Mouse (Mus musculus): ENCODE data around the gene Cdc34.

The Cdc34 gene

DNA sequence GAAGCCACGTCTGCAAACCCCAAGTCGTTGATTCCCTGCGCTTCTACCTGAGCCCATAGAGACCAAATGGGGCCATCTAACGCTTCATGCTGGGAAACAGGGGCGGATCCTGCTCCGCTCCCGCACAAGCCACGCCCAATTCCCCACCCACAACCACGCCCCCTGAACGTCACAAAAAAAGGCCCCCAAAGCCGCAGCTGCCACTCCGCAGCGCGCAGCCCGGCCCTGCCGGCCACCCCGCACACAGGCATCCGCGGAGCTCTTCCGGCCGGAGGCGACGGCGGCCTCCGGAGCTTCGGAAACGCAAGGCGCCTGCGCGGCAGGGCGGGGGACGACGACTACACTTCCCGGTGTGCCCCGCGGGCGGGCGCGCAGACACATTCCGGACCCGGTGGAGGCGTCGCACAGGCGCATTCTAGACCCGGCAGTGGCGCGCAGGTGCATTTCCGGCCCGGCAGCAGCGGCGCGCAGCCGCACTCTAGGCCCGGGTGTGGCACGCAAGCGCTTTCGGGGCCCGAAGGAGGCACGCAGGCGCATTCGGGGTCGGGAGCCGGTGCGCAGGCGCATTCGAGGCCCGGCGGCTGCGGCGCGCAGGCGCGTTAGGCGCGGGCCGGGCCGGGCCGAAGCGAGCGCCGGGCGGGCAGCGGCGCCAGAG, at the start of gene Cdc34:
Cdc34 (plus strand) TSS at position 605 of the 655 bp plus-strand sequence.
- DNase-seq (ENCODE audit: low spot score), result peak; percentile 96

DNA sequence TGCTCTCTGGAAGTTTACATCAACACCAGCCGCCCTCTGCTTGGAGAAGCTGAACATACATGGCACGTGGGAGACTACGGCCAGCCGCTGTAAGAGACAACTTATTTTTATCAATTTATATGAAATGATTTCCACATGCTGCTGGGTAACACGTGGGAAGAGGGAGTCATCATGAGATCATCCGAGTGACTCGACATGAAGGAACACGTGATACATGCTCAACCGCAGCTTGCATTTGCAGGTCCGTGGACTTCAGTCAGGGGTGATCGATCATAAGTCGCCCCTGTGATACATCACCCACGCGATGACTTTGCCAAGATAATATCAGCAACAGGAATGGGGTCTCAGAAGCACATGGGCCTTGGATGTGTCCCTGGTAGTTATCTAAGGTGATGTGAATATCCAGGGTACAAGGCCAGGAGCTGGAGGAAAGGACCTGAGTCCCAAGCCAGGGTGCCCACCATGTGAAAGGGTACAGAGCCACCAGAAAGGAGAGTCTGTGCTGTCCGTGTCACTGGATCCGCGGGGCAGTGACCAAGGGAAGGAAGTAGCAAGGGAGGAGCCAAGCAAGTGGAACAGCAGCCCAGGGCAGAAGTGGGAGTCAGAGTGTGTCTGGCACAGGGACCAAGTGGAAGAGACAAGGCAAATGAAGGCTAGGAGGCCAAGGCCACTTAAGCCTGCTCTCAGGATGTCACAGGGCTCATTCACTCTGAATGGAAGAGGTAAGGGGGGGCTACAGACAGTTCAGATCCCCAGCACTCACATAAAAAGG, 48.8 kb upstream of the Cdc34 start:
- DNase-seq (ENCODE audit: low spot score), result no peak

GRCm38 (mm10) chr10:79636287-79636686, 45.7 kb upstream of the Cdc34 start:
- DNase-seq (ENCODE audit: low spot score), result no peak

GRCm38 (mm10) chr10:79637128-79638110, 44.6 kb upstream of the Cdc34 start, which contains the start of gene Shc2:
Gene Shc2 (minus strand): TSS chr10:79637918.
- peak; percentile 38 for DNase-seq (ENCODE audit: low spot score)

- DNase-seq (ENCODE audit: low spot score), result peak; percentile 26
Measured at GRCm38 (mm10) chr10:79638486-79639204, 43.4 kb upstream of the Cdc34 start.

DNA sequence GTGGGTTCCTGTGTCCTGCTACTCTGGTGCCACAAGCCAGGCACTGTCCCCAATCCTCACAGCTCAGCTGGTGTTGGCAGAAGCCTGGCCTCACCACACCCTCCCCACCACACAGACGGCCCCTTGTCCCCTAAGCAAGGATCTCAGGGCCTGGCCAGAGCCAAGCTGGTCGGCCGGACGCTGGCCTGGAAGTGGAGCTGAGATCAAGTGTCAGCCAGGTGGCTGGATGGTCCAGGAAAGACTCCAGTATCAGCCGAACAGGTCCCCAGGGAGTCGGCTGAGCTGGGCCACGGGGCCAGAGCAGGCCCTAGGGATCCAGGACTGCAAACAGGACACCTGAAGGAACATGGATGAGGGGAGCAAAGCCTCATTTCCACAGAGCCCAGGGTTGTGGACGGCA, 36.3 kb upstream of the Cdc34 start, which contains the start of gene Odf3l2:
Odf3l2 (minus strand) TSS at position 28 of the 400 bp plus-strand sequence.
- no peak for DNase-seq (ENCODE audit: low spot score)

DNA sequence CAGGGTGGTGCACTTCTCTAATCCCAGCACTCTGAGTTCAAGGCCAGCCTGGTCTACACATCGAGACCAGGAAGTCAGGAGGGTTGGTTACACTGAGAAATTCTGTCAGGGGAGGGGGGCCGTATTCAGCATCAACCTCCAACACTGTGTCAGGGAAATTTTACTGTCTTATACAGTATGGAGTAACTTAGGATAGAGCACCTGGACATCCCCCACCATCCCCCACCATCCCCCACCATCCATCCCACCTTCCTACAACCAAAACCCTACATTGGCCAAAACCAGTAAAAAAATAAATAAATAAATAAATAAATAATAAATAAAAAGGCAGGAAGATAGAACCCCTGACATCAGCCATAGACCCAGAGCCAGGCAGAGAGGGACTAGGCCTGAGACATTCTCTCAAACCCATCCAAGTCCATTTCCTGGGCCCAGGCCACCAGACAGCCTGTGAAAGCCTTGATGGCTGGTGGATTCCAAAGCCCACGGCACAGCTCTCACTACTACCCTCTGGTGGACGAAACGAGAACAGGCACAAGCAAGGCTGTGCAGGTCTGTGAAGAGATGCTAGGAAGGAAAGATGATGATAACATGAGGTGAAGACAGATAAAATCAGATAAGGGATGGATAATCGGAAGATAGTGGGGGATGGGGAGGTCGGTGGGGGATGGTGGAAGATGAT, 32.8 kb upstream of the Cdc34 start:
- DNase-seq (ENCODE audit: low spot score), result peak; percentile 42

DNA sequence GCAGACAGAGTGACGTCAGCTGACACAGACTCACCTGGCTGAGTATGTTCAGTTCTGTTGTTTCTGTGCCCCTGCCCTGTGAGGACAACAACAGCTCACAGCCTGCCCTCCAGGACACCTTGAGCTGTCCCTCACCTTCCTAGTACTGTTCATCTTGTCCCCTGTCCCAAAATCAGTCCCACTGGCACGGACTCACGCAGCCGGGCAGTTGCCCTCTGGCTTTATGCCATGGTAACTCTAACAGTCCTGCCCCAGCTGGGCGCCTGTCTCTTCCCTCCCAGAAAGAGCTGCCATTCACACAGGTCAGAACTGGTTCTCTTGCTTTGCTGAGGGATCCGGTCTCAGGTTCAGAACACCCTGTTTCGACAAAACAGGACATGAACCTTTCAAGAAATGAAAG, 29.2 kb upstream of the Cdc34 start:
- no peak for DNase-seq (ENCODE audit: low spot score)

DNA sequence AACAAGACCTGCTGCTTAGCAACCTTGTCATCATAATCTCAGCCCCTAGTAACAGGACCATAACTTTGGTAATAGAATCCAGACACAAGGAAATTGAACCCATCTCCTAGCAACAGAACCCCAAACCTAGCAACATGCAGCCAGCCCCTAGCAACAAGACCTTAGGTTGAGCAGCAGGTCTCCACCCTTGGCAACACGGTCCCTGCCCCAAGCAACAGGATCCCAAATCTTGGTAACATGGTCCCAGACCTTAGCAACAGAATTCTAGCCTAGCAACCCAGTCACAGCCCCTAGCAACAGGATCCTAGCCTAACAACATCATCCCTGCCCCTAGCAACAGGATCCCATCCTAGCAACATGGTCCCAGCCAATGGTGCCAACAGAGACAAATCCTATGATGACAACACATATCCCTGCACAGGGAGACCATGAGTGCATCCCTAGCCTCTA, 27.0 kb upstream of the Cdc34 start:
- DNase-seq (ENCODE audit: low spot score), result no peak

GRCm38 (mm10) chr10:79658829-79659228, 23.2 kb upstream of the Cdc34 start:
- DNase-seq (ENCODE audit: low spot score), result no peak

DNA sequence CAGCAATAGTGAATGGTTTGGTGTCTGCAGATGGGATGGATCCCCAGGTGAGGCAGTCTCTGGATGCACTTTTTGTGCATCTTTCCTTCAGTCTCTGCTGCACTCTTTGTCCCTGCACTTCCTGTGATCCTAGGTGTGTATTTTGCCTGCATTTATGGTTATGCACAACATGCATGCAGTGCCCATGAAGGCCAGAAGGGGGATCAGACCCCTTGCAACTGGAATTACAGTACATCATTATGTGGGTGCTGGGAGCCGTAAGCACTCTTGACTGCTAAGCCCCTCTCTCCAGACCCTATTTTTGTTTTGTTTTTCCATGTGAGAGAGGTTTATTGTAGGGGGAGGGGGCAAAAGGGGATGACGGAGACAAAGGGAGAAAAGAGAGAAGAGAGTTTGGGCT, 21.7 kb upstream of the Cdc34 start:
- no peak for DNase-seq (ENCODE audit: low spot score)

GRCm38 (mm10) chr10:79661861-79662260, 20.1 kb upstream of the Cdc34 start:
- DNase-seq (ENCODE audit: low spot score), result no peak

DNA sequence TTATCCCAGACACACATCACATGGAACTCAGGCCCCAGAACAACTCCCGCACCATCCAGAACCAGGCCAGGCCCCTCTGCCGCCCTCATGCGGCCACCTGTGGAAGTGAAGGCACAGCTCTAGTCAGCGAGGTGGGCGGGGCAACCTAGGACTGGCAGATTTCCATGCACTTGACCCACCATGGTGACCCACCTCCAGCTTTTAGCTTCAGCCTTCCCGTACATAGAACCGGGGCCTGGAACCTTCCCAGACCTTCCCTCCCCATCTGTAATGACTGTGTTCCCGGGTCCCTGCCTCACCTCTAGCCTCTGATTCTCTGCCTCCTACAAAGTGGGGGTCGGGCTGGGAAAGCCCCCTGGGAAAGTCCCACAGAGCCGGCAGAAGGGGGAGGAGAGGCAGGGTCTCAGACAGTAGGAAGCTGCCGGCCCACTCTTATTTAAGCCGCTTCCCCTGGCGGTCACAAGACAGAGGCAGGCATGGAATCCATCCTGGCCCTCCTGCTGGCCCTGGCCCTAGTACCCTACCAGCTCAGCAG, 17.8 kb upstream of the Cdc34 start, which contains the start of gene Madcam1:
Madcam1 (plus strand) TSS at position 429 of the 535 bp plus-strand sequence.
- peak; percentile 38 for DNase-seq (ENCODE audit: low spot score)

DNA sequence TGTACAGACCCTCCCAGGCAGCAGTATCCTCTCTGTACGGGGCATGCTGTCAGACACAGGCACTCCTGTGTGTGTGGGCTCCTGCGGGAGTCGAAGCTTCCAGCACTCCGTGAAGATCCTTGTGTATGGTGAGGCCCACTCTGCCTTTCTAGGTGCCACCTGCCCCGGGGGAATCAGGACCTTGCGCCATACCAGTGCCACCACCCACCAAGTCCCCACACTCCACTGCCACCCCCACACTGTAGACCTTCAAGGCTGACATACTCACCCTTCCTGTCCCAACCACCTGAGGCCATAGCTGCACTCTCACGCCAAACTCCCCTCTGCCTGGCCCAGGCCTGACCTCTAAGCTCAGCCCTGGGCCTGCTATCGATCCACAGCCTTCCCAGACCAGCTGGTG, 16.9 kb upstream of the Cdc34 start:
- DNase-seq (ENCODE audit: low spot score), result no peak

DNA sequence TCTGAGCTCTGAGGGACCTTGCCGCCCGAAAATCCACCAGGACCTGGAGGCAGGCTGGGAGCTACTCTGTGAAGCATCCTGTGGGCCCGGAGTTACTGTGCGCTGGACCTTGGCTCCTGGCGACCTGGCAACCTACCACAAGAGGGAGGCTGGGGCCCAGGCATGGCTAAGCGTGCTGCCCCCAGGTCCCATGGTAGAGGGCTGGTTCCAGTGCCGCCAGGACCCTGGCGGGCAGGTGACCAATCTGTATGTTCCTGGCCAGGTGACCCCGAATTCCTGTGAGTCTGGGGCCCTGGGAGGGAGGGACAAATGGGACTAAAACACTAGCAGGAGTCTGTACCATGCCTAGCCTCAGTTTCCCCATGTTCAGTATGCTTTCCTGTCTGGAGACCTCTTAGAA, 15.5 kb upstream of the Cdc34 start:
- DNase-seq (ENCODE audit: low spot score), result no peak

DNA sequence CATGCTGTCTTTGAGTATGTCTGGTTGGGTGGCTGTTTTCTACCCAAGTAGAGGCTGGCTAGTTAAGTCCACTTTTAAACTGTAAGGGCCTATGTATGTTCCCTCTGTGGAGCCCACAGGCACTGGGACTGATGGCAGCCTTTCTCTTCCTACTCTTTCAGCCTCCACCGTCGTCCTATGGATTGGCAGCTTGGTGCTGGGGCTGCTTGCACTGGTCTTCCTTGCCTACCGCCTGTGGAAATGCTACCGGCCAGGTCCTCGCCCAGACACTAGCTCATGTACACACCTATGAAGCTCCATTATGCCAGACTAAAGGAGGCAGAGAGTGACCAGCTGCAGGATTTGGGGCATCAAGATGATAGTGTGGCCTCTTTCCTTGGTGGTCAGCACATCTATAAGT, 13.9 kb upstream of the Cdc34 start:
- no peak for DNase-seq (ENCODE audit: low spot score)

- peak; percentile 76 for DNase-seq (ENCODE audit: low spot score)
Measured at GRCm38 (mm10) chr10:79668771-79669575, 13.0 kb upstream of the Cdc34 start, which contains the start of gene Tpgs1. Gene Tpgs1 (plus strand): TSS chr10:79669369.

DNA sequence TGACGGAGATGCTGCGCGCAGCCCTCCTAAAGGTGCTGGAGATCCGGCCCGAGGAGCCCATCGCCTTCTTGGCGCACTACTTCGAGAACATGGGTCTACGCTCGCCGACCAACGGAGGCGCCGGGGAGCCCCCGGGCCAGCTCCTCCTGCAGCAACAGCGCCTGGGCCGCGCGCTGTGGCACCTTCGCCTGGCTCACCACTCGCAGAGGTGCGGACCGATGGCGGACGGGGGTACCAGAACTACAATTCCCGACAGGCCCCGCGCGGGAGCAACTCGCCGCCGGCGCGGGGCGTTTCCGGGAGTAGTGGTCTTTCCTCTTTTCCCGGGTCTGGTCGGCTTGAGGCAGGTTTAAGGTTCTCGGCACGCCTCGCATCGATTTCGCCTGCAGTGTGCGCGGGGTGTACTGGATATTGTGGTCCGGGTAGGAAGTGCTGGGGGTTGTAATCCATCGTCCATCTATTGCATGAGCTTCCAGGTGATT, 12.4 kb upstream of the Cdc34 start:
- peak; percentile 57 for DNase-seq (ENCODE audit: low spot score)
